Mouse (Mus musculus): ENCODE data around the gene Tecpr2. TPM values are rescaled to one million over a fixed set of nuclear protein-coding genes. Genes with fewer than 3 reads are reported as not detected.

The Tecpr2 gene
- total and polyA plus RNA-seq, 3 experiments: 2.8 to 7.5 (median 3.1) TPM

DNA sequence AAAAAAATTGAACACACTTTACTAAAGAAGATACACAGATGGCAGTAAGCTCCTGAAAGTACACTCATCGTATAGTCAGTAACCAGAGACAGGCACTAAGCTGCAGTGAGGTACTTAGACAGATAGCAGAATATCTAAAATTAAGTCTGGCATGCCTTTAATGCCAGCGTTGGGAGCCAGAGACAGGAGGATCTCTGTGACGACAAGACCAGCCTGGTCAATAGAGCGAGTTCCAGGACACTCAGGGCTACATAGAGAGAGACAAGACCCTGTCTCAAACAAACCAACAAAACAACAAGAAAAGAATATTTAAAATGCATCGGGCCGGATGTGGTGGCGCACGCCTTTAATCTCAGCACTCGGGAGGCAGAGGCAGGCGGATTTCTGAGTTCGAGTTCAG lies 109.0 kb downstream of the Tecpr2 start:
- no peaks in the 10 kb centered on the region for H3K27me3 ChIP-seq (replicated peaks)
- H3K79me2 ChIP-seq (replicated peaks; ENCODE audit: control insufficient read depth, extremely low read depth, insufficient read depth, poor library complexity, severe bottlenecking): no peaks in the 10 kb centered on the region
- H3K4me2 ChIP-seq (ENCODE audit: insufficient read depth, low read depth, poor library complexity, severe bottlenecking): no peak overlapping the region
- DNase-seq (ENCODE audit: extremely low read depth): no peak
- in situ Hi-C loops (cut with MboI; ENCODE audit: low pct_ligation_motif_present, low pct_unique_long_range_greater_than_20kb, low sequenced_read_pairs) (no loop called here), dilution Hi-C loops (cut with MboI; ENCODE audit: extremely low pct_ligation_motif_present, extremely low pct_unique_long_range_greater_than_20kb, low sequenced_read_pairs) (no loop called here)
- no peak overlapping the region for H3K4me3 ChIP-seq (replicated peaks in 1 of 3; ENCODE audit: low read depth in 2 of 3, low read length in 2 of 3, poor library complexity in 1 of 3)
- H3K36me3 ChIP-seq (replicated peaks in 1 of 2; ENCODE audit: control insufficient read depth in 1 of 2, insufficient read depth in 1 of 2, low read length in 1 of 2): no peaks in the 10 kb centered on the region
- peaks cover 12% of the 10 kb centered on the region for H3K9me3 ChIP-seq (replicated peaks; ENCODE audit: low read length)
- TF ChIP-seq MAFK (IDR thresholded peaks at IDR 0.05; ENCODE audit: insufficient replicate concordance, low read length) (no peak), POLR2AphosphoS2 (IDR thresholded peaks at IDR 0.05; ENCODE audit: low read depth, low read length) (no peak), JUN (IDR thresholded peaks at IDR 0.05; ENCODE audit: insufficient read depth, low read depth, low read length) (no peak), ETS1 (conservative IDR thresholded peaks at IDR 0.05; ENCODE audit: low read depth, low read length) (no peak), GABPA (IDR thresholded peaks at IDR 0.05; ENCODE audit: insufficient replicate concordance, low read depth, low read length) (no peak), SIN3A (IDR thresholded peaks at IDR 0.05; ENCODE audit: low read length) (no peak), IRF4 (IDR thresholded peaks at IDR 0.05; ENCODE audit: low read depth, low read length) (no peak), MEF2A (IDR thresholded peaks at IDR 0.05; ENCODE audit: borderline replicate concordance, low read depth, low read length) (no peak), BHLHE40 (IDR thresholded peaks at IDR 0.05; ENCODE audit: low read depth, low read length) (no peak), USF2 (conservative IDR thresholded peaks at IDR 0.05; ENCODE audit: low read depth, low read length) (no peak), ZNF384 (IDR thresholded peaks at IDR 0.05; ENCODE audit: low read depth, low read length) (no peak), CHD1 (IDR thresholded peaks at IDR 0.05; ENCODE audit: low read depth, low read length) (no peak), ZC3H11A (IDR thresholded peaks at IDR 0.05; ENCODE audit: low read depth, low read length) (no peak), RCOR1 (conservative IDR thresholded peaks at IDR 0.05; ENCODE audit: low read depth, low read length) (no peak)
- H3K9ac ChIP-seq (ENCODE audit: insufficient read depth, low read depth): no peak overlapping the region
- no peaks in the 10 kb centered on the region for H3K4me1 ChIP-seq (ENCODE audit: control insufficient read depth in 1 of 2, insufficient read depth in 2 of 2)
- no peak overlapping the region for H3K27ac ChIP-seq (ENCODE audit: insufficient read depth, low read depth)

DNA sequence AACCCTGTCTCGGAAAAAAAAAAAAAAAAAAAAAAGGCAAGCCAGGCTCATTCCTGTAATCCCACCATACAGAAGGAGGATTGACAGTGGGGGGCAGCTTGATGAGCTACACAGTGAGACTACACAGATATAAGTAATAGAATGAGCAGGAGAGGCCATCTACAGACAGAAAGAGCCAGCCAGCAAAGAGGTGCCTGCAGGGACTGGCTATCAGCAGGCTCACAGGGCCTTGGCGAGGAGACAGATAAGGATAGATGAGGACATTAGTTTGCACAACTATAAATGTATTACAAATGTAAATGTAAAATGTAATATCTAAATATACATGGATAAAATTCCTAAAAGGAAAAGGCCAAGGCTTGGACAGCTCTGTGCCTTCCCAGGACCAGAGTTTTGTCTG lies 110.8 kb downstream of the Tecpr2 start:
- no peak overlapping the region for H3K27ac ChIP-seq (ENCODE audit: insufficient read depth, low read depth)
- no peaks in the 10 kb centered on the region for H3K27me3 ChIP-seq (replicated peaks)

More for the DNA sequence above, 110.8 kb downstream of the Tecpr2 start:
- Histone ChIP-seq H3K79me2 (replicated peaks; ENCODE audit: control insufficient read depth, extremely low read depth, insufficient read depth, poor library complexity, severe bottlenecking) (no peaks in the 10 kb centered on the region), H3K4me3 (replicated peaks in 1 of 3; ENCODE audit: low read depth in 2 of 3, low read length in 2 of 3, poor library complexity in 1 of 3) (no peak overlapping the region), H3K9ac (ENCODE audit: insufficient read depth, low read depth) (no peak overlapping the region), H3K4me2 (ENCODE audit: insufficient read depth, low read depth, poor library complexity, severe bottlenecking) (no peak overlapping the region), H3K4me1 (ENCODE audit: control insufficient read depth in 1 of 2, insufficient read depth in 2 of 2) (peaks cover 6 to 7% of the 10 kb centered on the region in 2 experiments; a peak in 1 of 4 replicates), H3K36me3 (replicated peaks in 1 of 2; ENCODE audit: control insufficient read depth in 1 of 2, insufficient read depth in 1 of 2, low read length in 1 of 2) (no peaks in the 10 kb centered on the region), H3K9me3 (replicated peaks; ENCODE audit: low read length) (peaks cover 12% of the 10 kb centered on the region)
- dilution Hi-C loops (cut with MboI; ENCODE audit: extremely low pct_ligation_motif_present, extremely low pct_unique_long_range_greater_than_20kb, low sequenced_read_pairs) (no loop called here), in situ Hi-C loops (cut with MboI; ENCODE audit: low pct_ligation_motif_present, low pct_unique_long_range_greater_than_20kb, low sequenced_read_pairs) (no loop called here)
- TF ChIP-seq IRF4 (IDR thresholded peaks at IDR 0.05; ENCODE audit: low read depth, low read length) (no peak), NRF1 (IDR thresholded peaks at IDR 0.05; ENCODE audit: low read depth, low read length) (no peak), NELFE (IDR thresholded peaks at IDR 0.05; ENCODE audit: low read depth, low read length) (no peak), CTCF (conservative IDR thresholded peaks at IDR 0.05 in 1 of 2, IDR thresholded peaks at IDR 0.05 in 1 of 2; ENCODE audit: low read depth in 2 of 2, low read length in 2 of 2) (no peak), UBTF (IDR thresholded peaks at IDR 0.05; ENCODE audit: low read depth, low read length) (no peak), HCFC1 (IDR thresholded peaks at IDR 0.05; ENCODE audit: low read depth, low read length) (no peak), KAT2A (IDR thresholded peaks at IDR 0.05; ENCODE audit: insufficient replicate concordance, low read length) (no peak), JUN (IDR thresholded peaks at IDR 0.05; ENCODE audit: insufficient read depth, low read depth, low read length) (no peak), TCF12 (IDR thresholded peaks at IDR 0.05; ENCODE audit: low read depth, low read length) (no peak), POLR2AphosphoS2 (IDR thresholded peaks at IDR 0.05; ENCODE audit: low read depth, low read length) (no peak)
- no peak for DNase-seq (ENCODE audit: extremely low read depth)

Data from CH12.LX (cell line).